Mouse (Mus musculus) bone marrow, adult 2 months (tissue): ENCODE results near the gene Lamb2. TPM values are rescaled to one million over a fixed set of nuclear protein-coding genes. Genes with fewer than 3 reads are reported as not detected.

Experiments
- H3K27ac ChIP-seq: fragments of 200-500 bp; 2 replicates; pipeline ENCODE4 v1.5.1; 2012; ENCODE audit warnings: low read depth, mild to moderate bottlenecking, control low read depth, inconsistent platforms, low read length; ENCODE audit not compliant: control insufficient read depth, poor library complexity, insufficient read depth
- H3K4me1 ChIP-seq: fragments of 200-500 bp; 2 replicates; pipeline ENCODE4 v1.6.1; 2011; ENCODE audit warnings: low read length; ENCODE audit not compliant: control insufficient read depth, insufficient read depth
- H3K4me3 ChIP-seq: fragments of 200-500 bp; replicated peaks from 2 replicates; pipeline ENCODE3; 2011; ENCODE audit warnings: mild to moderate bottlenecking, low read depth, low read length, control low read depth; ENCODE audit not compliant: control insufficient read depth
- CTCF ChIP-seq: fragments of 200-500 bp; IDR thresholded peaks from 2 replicates; pipeline ENCODE4 v1.5.1; 2011; ENCODE audit warnings: low read length, control low read depth; ENCODE audit not compliant: control insufficient read depth, insufficient read depth
- POLR2A ChIP-seq: fragments of 200-500 bp; IDR thresholded peaks from 2 replicates; pipeline ENCODE4 v1.6.1; 2011; ENCODE audit warnings: low read depth, mild to moderate bottlenecking, control low read depth, low read length, borderline replicate concordance; ENCODE audit not compliant: control insufficient read depth
- WGBS: fragments of 180-500 bp; shearing (Covaris S2); methylation state at CpG from one replicate; pipeline ENCODE4 v1.1.7; 2018; 5-methylcytosine and 5-hydroxymethylcytosine counted together
- polyA plus RNA-seq: library from polyadenylated mRNA; stranded (reverse); fragments of >200 nt; gene quantifications from 2 replicates; pipeline ENCODE4 v1.2.4, GENCODE M21; 2011; ENCODE audit warnings: low replicate concordance; ENCODE audit not compliant: missing spikeins, insufficient read depth, insufficient read length

Lamb2 gene
- polyA plus RNA-seq, 1 experiment: 9.0 TPM

DNA sequence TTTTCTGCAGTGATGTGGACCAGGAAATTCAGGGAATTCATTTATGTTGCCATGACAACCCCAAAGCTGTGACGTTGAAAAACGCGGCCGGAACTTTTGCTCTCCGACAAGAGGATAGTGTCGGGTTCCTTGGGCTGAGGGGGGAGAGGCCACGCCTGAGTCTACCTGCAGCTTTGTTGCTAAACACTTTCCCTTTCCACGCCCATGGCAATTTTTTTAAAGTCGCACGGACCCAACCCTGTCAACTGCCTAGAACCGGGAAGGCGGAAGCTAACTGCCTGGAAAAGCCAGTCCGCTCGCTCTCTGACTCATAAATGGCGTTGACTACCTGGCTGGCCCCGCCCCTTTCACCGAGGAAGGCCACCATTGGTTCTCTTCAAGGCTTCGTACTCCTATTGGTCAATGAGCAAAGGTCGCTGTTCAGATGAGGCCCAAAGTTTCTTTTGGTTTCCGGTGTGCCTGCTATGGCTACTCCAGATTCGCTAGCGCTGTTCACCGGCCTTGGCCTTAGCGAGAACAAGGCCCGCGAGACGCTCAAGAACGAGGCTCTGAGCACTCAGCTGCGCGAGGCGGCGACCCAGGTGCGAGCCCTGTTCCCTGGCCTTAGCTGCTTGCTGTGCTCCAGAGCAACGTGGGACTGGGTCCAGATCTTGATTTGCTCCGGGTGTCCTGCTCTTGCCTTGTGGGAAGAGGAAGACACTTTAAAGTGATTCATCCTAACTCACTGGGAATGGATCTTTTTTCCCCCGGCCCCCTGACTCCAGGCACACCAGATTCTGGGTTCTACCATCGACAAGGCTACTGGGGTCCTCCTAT, 28.3 kb downstream of the Lamb2 start, which contains the start of gene Qars:
Gene Qars (plus strand): TSS at position 88 of the 816 bp plus-strand sequence.
- WGBS: under 1% methylated on average over 37 of the region's 37 CpGs
- TF ChIP-seq POLR2A (peak; percentile 26; the same call in 1 of the 2 replicates), CTCF (no peak)
- Histone ChIP-seq H3K4me3 (peak within 1 kb of the TSS; percentile 76), H3K27ac (peak within 1 kb of the TSS; percentile 57), H3K4me1 (no peaks in the 10 kb centered on the region; the same call in 1 of the 2 replicates)

DNA sequence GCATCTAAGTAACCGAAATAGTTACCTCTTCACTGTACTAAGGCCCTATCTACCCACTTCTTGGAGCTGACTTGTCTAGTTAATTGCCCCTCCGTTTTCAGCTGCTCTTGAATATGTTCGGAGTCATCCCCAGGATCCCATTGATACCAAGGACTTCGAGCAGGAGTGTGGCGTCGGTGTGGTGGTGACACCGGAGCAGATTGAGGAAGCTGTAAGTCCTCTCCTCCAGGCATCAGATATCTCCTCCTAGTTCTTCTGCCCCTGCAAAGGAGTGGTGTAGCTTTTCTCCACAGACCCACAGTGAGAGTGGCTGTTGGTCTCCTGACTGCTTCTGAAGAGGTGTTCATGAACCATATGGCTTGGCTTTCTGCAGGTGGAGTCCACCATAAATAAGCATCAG, 29.2 kb downstream of the Lamb2 start:
- 72% methylated on average over 7 of the region's 7 CpGs for WGBS
- no peak for TF ChIP-seq POLR2A
- no peak for TF ChIP-seq CTCF
- no peak overlapping the region for H3K27ac ChIP-seq
- no peak overlapping the region for H3K4me3 ChIP-seq
- H3K4me1 ChIP-seq: no peaks in the 10 kb centered on the region; the same call in 1 of the 2 replicates

DNA sequence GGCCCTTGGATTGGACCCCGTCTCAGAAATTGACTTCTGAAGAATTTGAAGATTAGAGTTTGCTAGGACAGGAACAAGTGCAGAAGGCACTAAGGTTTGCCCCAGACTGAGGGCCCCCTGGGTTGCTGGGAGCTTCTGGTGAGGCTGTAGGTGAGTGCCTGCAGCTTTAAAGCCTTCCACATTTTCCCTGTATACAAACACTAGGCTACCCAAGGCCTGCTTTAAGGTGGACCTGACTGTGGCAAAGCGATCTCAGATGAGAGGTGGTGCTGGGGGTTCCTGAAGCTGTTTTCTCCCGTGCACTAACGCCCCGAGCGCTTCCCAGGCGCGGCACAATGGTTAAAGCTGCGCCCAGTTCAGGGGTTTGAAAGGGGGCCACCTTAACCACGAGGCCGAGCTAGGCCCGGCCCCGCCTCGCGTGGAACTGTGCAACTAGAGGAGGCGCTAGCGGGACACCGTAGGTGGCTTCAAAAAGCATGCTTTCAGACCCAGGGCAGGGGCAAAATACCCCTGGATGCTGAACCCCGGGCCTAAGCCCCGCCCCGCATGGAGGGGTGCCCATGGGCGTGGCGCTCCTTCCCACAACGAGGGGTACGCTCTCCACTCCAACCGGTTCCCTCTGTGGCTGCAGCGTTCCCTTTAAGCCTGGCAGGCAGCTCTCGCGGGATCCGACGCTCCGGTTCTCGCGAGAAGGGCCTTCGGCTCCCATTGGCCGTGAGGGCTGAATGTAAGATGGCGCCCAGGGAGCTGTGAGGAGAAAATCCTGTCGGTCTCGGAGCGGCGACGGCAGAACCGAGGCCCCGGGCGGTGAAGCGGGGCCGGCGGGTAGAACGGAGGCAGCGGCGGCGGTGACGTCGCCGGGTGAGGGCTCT, 37.1 kb downstream of the Lamb2 start, which contains the start of gene Qrich1:
Gene Qrich1 (plus strand): TSS at position 427 of the 872 bp plus-strand sequence.
- Histone ChIP-seq H3K4me1 (no peaks in the 10 kb centered on the region), H3K27ac (peak within 1 kb of the TSS; percentile 99), H3K4me3 (peak within 1 kb of the TSS; percentile 74)
- TF ChIP-seq CTCF (0 out of 2 replicates have a peak, but pooled peaks have one; percentile 0), POLR2A (peak; percentile 97; the same call in 1 of the 2 replicates)
- WGBS: 2% methylated on average over 55 of the region's 55 CpGs

DNA sequence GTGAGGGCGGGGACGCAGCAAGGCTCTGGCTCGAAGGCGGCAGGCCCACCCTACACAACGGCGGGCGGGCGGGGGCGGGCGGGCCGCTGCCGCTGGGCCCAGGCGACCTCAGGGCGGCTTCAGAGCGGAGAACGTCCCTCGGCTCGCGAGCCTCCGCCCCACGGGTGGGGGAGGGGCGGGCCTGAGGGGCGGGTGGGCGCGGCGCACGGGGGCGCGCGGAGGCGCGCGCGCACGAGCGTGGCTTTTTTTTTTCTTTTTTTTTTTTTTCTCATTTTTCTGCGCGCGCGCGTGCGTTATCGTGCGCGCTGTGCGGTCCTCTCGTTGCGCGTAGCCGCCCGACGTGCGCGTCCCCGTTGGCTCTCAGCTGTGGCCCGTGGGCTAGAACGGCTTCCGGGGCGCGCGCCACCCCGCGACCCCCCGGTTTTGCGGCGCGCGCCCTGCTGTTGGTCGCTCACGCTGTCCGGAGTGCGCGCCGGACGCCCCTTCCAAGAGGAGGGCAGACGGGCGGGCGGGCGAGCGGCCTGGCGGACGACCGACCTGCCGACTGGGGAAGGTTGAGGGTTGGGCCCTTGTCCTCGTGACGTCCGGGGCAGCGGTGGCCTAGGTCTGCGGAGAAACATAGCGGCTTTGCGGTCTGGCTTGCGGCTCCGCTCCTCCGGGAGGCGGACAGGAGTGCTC, 37.9 kb downstream of the Lamb2 start:
- 1% methylated on average over 83 of the region's 95 CpGs for WGBS
- H3K27ac ChIP-seq: peak overlapping the region; percentile 99

DNA sequence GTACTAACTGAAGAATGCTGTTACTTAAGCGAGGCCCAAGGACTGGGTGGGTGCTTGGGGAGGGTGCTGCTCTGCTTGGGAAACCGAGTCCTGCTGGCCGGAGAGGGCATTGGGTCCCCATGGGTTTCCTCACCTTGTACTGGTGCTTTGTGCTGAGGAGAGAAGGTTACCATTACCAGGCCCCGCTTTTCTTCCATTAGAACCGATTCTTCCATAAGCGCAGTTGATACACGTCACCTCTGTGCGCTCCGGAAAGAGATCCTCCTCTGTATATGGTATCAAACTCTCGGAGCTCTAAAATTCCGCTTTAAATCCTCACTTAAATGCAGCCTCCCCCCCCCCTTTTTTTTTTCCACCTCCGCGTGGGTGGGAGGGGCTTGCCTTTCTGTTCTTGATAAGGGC, 38.4 kb downstream of the Lamb2 start:
- Histone ChIP-seq H3K4me3 (peak overlapping the region; percentile 74), H3K27ac (peak overlapping the region; percentile 91), H3K4me1 (no peaks in the 10 kb centered on the region)
- under 1% methylated on average over 13 of the region's 13 CpGs for WGBS
- no peak for TF ChIP-seq POLR2A
- no peak for TF ChIP-seq CTCF

More for the DNA sequence above, 37.9 kb downstream of the Lamb2 start:
- H3K4me1 ChIP-seq: no peaks in the 10 kb centered on the region
- TF ChIP-seq POLR2A (no peak), CTCF (no peak)
- H3K4me3 ChIP-seq: peak overlapping the region; percentile 74

DNA sequence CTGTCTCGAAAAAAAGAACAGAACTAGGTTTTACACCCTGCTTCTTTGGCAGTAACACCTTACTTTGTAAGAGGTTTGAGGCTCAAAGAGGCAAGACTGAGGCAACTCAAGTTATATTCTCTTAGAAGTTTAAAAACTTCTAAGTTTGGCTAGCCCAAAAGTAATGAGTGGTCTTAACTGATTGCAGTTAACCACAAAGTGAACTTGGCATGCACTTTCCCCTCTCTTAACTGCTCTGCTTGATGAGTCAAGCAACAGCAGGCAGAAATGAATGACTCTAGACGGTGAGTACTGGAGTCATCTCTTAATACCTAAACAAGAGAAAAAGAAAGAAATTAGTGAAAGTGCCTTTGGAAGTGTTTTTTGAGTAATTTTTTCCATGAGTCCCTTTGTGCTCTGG, 42.1 kb downstream of the Lamb2 start:
- Histone ChIP-seq H3K4me3 (no peak overlapping the region), H3K4me1 (no peaks in the 10 kb centered on the region), H3K27ac (no peak overlapping the region)
- WGBS: 64% methylated on average over 2 of the region's 2 CpGs
- TF ChIP-seq POLR2A (no peak), CTCF (no peak)

DNA sequence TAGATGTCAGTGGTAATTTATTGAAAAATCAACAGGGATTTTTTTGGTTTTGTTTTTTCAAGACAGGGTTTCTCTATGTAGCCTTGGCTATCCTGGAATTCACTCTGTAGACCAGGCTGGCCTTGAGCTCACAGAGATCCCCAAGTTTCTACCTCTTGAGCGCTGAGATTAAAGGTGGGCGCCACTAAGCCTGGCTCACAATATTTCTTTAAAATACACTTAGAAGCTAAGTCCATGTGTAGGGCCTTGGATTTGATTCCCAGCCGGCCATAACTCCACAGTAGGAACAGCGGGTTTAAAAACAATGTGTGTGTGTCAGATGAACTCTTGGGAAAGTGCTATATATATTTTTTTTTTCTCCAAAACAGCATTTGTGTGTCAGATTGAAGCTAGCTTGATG, 43.8 kb downstream of the Lamb2 start:
- Histone ChIP-seq H3K4me1 (no peaks in the 10 kb centered on the region), H3K4me3 (no peak overlapping the region), H3K27ac (no peak overlapping the region)
- TF ChIP-seq POLR2A: no peak
- no peak for TF ChIP-seq CTCF
- 93% methylated on average over 4 of the region's 4 CpGs for WGBS

DNA sequence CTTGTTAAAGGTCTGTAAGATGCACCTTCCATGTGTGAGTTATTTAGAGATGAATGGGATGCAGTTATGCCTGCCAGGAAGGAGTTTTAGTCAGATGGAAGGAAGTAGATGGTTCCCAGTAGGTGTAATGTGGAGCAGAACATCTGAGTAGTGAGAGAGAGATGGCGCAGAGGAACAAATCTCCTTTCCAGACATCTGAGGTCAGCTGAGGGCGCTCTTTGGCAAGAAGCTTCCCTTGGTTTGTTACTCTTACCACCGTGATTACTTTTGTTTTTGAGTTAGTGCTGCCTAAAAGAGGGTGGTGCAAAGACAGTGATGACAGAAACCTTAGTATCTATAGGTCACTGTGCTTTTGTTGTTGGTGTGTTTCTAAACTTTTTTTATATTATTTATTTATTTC, 45.9 kb downstream of the Lamb2 start:
- TF ChIP-seq CTCF: no peak
- no peak for TF ChIP-seq POLR2A
- Histone ChIP-seq H3K27ac (no peak overlapping the region), H3K4me3 (no peak overlapping the region), H3K4me1 (no peaks in the 10 kb centered on the region)
- 59% methylated on average over 3 of the region's 3 CpGs for WGBS
